Mouse (Mus musculus) monocyte, adult 2 months (primary cell): ENCODE data around the gene Aes.
A peak's percentile ranks its signal among the peaks of the same experiment; 100 is the strongest.

ENCODE experiments used
- DNase-seq, 2 experiments: peaks; one replicate each; pipeline ENCODE4 v3.0.0; 2022; ENCODE audit warnings: low spot score in 2 of 2, low read depth in 1 of 2

Gene Aes

GRCm38 (mm10) chr10:81595599-81595998 lies 36.3 kb downstream of the Aes start:
- DNase-seq = no peak

- DNase-seq = no peak
These were observed 37.3 kb downstream of the Aes start for GRCm38 (mm10) chr10:81596611-81597010.

GRCm38 (mm10) chr10:81597137-81597950 lies 38.1 kb downstream of the Aes start:
- no peak for DNase-seq

GRCm38 (mm10) chr10:81598342-81598741 lies 39.1 kb downstream of the Aes start:
- no peak for DNase-seq

GRCm38 (mm10) chr10:81598871-81599270 lies 39.6 kb downstream of the Aes start:
- no peak for DNase-seq

GRCm38 (mm10) chr10:81599630-81600029 lies 40.3 kb downstream of the Aes start:
- DNase-seq = no peak

- DNase-seq = no peak
These were observed 40.8 kb downstream of the Aes start for GRCm38 (mm10) chr10:81600096-81600495.

GRCm38 (mm10) chr10:81600738-81601203 lies 41.5 kb downstream of the Aes start, which contains the start of gene Tle6:
TSS of gene Tle6 (minus strand) at chr10:81601073.
- DNase-seq = peak; percentile 74 to 75

- no peak for DNase-seq
These were observed 42.2 kb downstream of the Aes start for GRCm38 (mm10) chr10:81601396-81601905.

- DNase-seq = no peak
These were observed 43.5 kb downstream of the Aes start for GRCm38 (mm10) chr10:81602741-81603151.

- DNase-seq = no peak
These were observed 45.0 kb downstream of the Aes start for GRCm38 (mm10) chr10:81604019-81604967.

- DNase-seq = peak; percentile 48 to 68
These were observed 45.8 kb downstream of the Aes start for GRCm38 (mm10) chr10:81604968-81605665.

- no peak for DNase-seq
These were observed 46.3 kb downstream of the Aes start for GRCm38 (mm10) chr10:81605666-81605973.

- peak; percentile 82 to 88 for DNase-seq
These were observed 46.9 kb downstream of the Aes start, which contains the start of gene BC025920 for GRCm38 (mm10) chr10:81605974-81606751. TSS of gene BC025920 (plus strand) at chr10:81606270.

GRCm38 (mm10) chr10:81608308-81608707 lies 49.0 kb downstream of the Aes start:
- no peak for DNase-seq

GRCm38 (mm10) chr10:81612779-81613178 lies 53.5 kb downstream of the Aes start:
- DNase-seq = no peak

- no peak for DNase-seq
These were observed 56.2 kb downstream of the Aes start for GRCm38 (mm10) chr10:81615486-81615885.
